10 mouse cellular contexts compared by ENCODE assay signal in genomic region chr9:119087309-119087708, GRCm38 (mm10). TPM values are rescaled to one million over a fixed set of nuclear protein-coding genes. Genes with fewer than 3 reads are reported as not detected.
DNase-seq lines count a peak whose midpoint lies in the region; ATAC-seq and TF ChIP-seq lines count a peak whose summit lies in the region.
"Had no signal": no experiment of that assay in that cellular context is flagged by ENCODE, and none has a peak within 500 bp of the region (broad histone marks: within the 10 kb centered on the region; RNA-seq: fewer than 3 reads in every experiment).

No protein-coding gene starts in this region.

- no peak for ATAC-seq in embryonic facial prominence, embryonic 12.5 days (ENCODE audit: insufficient number of reproducible peaks, insufficient read depth, low FRiP score, low TSS enrichment)
- no peak for ATAC-seq in hindbrain, embryonic 12.5 days (ENCODE audit: low FRiP score)

- DNase-seq in embryonic facial prominence, embryonic 10.5 days (ENCODE audit: low spot score): no peak
- DNase-seq in hindbrain, embryonic 10.5 days (ENCODE audit: low spot score): no peak
- no peak for DNase-seq in testis, postnatal 10 days (ENCODE audit: low spot score)
- no peak for DNase-seq in left cerebral cortex, adult 18-20 months (ENCODE audit: low spot score in 2 of 2)
- DNase-seq in gastrocnemius, postnatal 25 days: no peak
- DNase-seq: cerebellum, postnatal 14 days had no signal

- H3K27me3 ChIP-seq in embryonic facial prominence, embryonic 12.5 days: peaks cover 14% of the 10 kb centered on the region
- H3K27me3 ChIP-seq in embryonic facial prominence, embryonic 10.5 days (replicated peaks; ENCODE audit: low read depth, poor library complexity, severe bottlenecking): peaks cover 21% of the 10 kb centered on the region
- H3K27me3 ChIP-seq in hindbrain, embryonic 10.5 days (ENCODE audit: insufficient read depth, poor library complexity, severe bottlenecking): peaks cover 33% of the 10 kb centered on the region
- H3K27me3 ChIP-seq in hindbrain, embryonic 12.5 days: 0 out of 2 replicates have a peak, but pooled peaks cover 9% of the 10 kb centered on the region
- H3K27me3 ChIP-seq in testis, adult 2 months (ENCODE audit: control insufficient read depth, insufficient read depth, low read length): no peaks in the 10 kb centered on the region; the same call in 1 of the 2 replicates

- 85% methylated on average over 5 of the region's 5 CpGs for WGBS in embryonic facial prominence, embryonic 12.5 days
- WGBS in embryonic facial prominence, embryonic 10.5 days: 87% methylated on average over 5 of the region's 5 CpGs
- WGBS in hindbrain, embryonic 10.5 days: 89% methylated on average over 5 of the region's 5 CpGs
- 90% methylated on average over 5 of the region's 5 CpGs for WGBS in hindbrain, embryonic 12.5 days

- H3K4me1 ChIP-seq in embryonic facial prominence, embryonic 12.5 days: peaks cover 37% of the 10 kb centered on the region
- peaks cover 71% of the 10 kb centered on the region for H3K4me1 ChIP-seq in embryonic facial prominence, embryonic 10.5 days
- H3K4me1 ChIP-seq in hindbrain, embryonic 10.5 days (replicated peaks): peaks cover 80% of the 10 kb centered on the region
- peaks cover 54% of the 10 kb centered on the region for H3K4me1 ChIP-seq in hindbrain, embryonic 12.5 days
- peaks cover 12% of the 10 kb centered on the region for H3K4me1 ChIP-seq in testis, adult 2 months (ENCODE audit: control insufficient read depth, insufficient read depth, low read length)

- peak overlapping the region; percentile 59; the same call in 1 of the 2 replicates for H3K4me2 ChIP-seq in embryonic facial prominence, embryonic 12.5 days (replicated peaks)
- H3K4me2 ChIP-seq in hindbrain, embryonic 12.5 days (replicated peaks): no peak overlapping the region

- TF ChIP-seq CTCF in testis, adult 2 months (IDR thresholded peaks at IDR 0.05; ENCODE audit: control insufficient read depth, insufficient read depth, insufficient replicate concordance, low read depth, low read length): no peak

- no peaks in the 10 kb centered on the region for H3K9me3 ChIP-seq in embryonic facial prominence, embryonic 12.5 days
- no peaks in the 10 kb centered on the region for H3K9me3 ChIP-seq in embryonic facial prominence, embryonic 10.5 days
- no peaks in the 10 kb centered on the region for H3K9me3 ChIP-seq in hindbrain, embryonic 10.5 days
- H3K9me3 ChIP-seq in hindbrain, embryonic 12.5 days (replicated peaks): no peaks in the 10 kb centered on the region

- peak; percentile 49; the same call in 1 of the 2 replicates for TF ChIP-seq POLR2A in testis, adult 2 months (IDR thresholded peaks at IDR 0.05; ENCODE audit: control insufficient read depth, low read depth, low read length)

- H3K27ac ChIP-seq in embryonic facial prominence, embryonic 12.5 days: no peak overlapping the region
- H3K27ac ChIP-seq in embryonic facial prominence, embryonic 10.5 days (replicated peaks): no peak overlapping the region
- no peak overlapping the region for H3K27ac ChIP-seq in hindbrain, embryonic 10.5 days
- H3K27ac ChIP-seq in hindbrain, embryonic 12.5 days: no peak overlapping the region
- no peak overlapping the region for H3K27ac ChIP-seq in testis, adult 2 months (ENCODE audit: control insufficient read depth, insufficient read depth, low read depth, low read length)

- H3K36me3 ChIP-seq in embryonic facial prominence, embryonic 12.5 days: no peaks in the 10 kb centered on the region
- H3K36me3 ChIP-seq in embryonic facial prominence, embryonic 10.5 days (replicated peaks): peaks cover 10% of the 10 kb centered on the region
- peaks cover 12% of the 10 kb centered on the region; the same call in 1 of the 2 replicates for H3K36me3 ChIP-seq in hindbrain, embryonic 10.5 days
- 0 out of 2 replicates have a peak, but pooled peaks cover 3% of the 10 kb centered on the region for H3K36me3 ChIP-seq in hindbrain, embryonic 12.5 days
- H3K36me3 ChIP-seq in testis, adult 2 months (ENCODE audit: control insufficient read depth, insufficient read depth, low read length): no peaks in the 10 kb centered on the region

- H3K4me3 ChIP-seq in embryonic facial prominence, embryonic 12.5 days: no peak overlapping the region
- no peak overlapping the region; the same call in 1 of the 2 replicates for H3K4me3 ChIP-seq in embryonic facial prominence, embryonic 10.5 days
- H3K4me3 ChIP-seq in hindbrain, embryonic 10.5 days: peak overlapping the region; percentile 50; the same call in 1 of the 2 replicates
- no peak overlapping the region for H3K4me3 ChIP-seq in hindbrain, embryonic 12.5 days
- H3K4me3 ChIP-seq in testis, adult 2 months (ENCODE audit: control insufficient read depth, low read depth, low read length): peak overlapping the region; percentile 91

- H3K9ac ChIP-seq in embryonic facial prominence, embryonic 12.5 days: no peak overlapping the region
- H3K9ac ChIP-seq in hindbrain, embryonic 12.5 days: no peak overlapping the region

RNA-seq across cellular contexts. Expression of gene Plcd1, which starts 6.0 kb away (rescaled TPM):
- polyA plus RNA-seq in embryonic facial prominence, embryonic 12.5 days (2016; fragmentation: Nextera tagmentation; extraction: Ambion mirVana): 26.6 and 27.8 TPM in 2 replicates
- 20.7 and 21.2 TPM in 2 replicates for polyA plus RNA-seq in embryonic facial prominence, embryonic 10.5 days (2016; fragmentation: Nextera tagmentation; extraction: Ambion mirVana)
- polyA plus RNA-seq in hindbrain, embryonic 10.5 days (2016; fragmentation: Nextera tagmentation; extraction: Ambion mirVana): 30.8 and 31.8 TPM in 2 replicates
- polyA plus RNA-seq in hindbrain, embryonic 12.5 days (2016; fragmentation: Nextera tagmentation; extraction: Ambion mirVana): 33.7 and 35.6 TPM in 2 replicates
- polyA plus RNA-seq in testis, adult 2 months (2012; rRNA removed): 13.4 and 13.9 TPM in 2 replicates
- total RNA-seq in left cerebral cortex, adult 18-20 months (2021): 10 to 100 TPM; 13.0 to 13.6 TPM
- 1 to 10 TPM; 8.5 to 8.6 TPM for total RNA-seq in gastrocnemius, postnatal 25 days (2021)

RNA-seq across cellular contexts. Expression of gene Dlec1, which starts 15.0 kb away (rescaled TPM):
- polyA plus RNA-seq in embryonic facial prominence, embryonic 12.5 days (2016; fragmentation: Nextera tagmentation; extraction: Ambion mirVana): 1.5 and 1.7 TPM in 2 replicates
- 1.0 and 1.5 TPM in 2 replicates for polyA plus RNA-seq in embryonic facial prominence, embryonic 10.5 days (2016; fragmentation: Nextera tagmentation; extraction: Ambion mirVana)
- 1.6 and 1.8 TPM in 2 replicates for polyA plus RNA-seq in hindbrain, embryonic 10.5 days (2016; fragmentation: Nextera tagmentation; extraction: Ambion mirVana)
- polyA plus RNA-seq in hindbrain, embryonic 12.5 days (2016; fragmentation: Nextera tagmentation; extraction: Ambion mirVana): 1.4 and 1.9 TPM in 2 replicates
- 24.9 and 26.2 TPM in 2 replicates for polyA plus RNA-seq in testis, adult 2 months (2012; rRNA removed)
- total RNA-seq in left cerebral cortex, adult 18-20 months (2021): 1 to 10 TPM; 2.8 to 4.0 TPM
- under 1 TPM in 1 of 2 experiments, not detected in 1; 0.05 TPM for total RNA-seq in gastrocnemius, postnatal 25 days (2021)
- total RNA-seq: neutrophil, adult 5-6 weeks had no signal

RNA-seq across cellular contexts. Expression of gene Vill, which starts 34.7 kb away (rescaled TPM):
- polyA plus RNA-seq in embryonic facial prominence, embryonic 12.5 days (2016; fragmentation: Nextera tagmentation; extraction: Ambion mirVana): 27.3 and 28.1 TPM in 2 replicates
- 19.3 and 20.5 TPM in 2 replicates for polyA plus RNA-seq in embryonic facial prominence, embryonic 10.5 days (2016; fragmentation: Nextera tagmentation; extraction: Ambion mirVana)
- 15.8 and 16.1 TPM in 2 replicates for polyA plus RNA-seq in hindbrain, embryonic 10.5 days (2016; fragmentation: Nextera tagmentation; extraction: Ambion mirVana)
- 13.8 and 14.9 TPM in 2 replicates for polyA plus RNA-seq in hindbrain, embryonic 12.5 days (2016; fragmentation: Nextera tagmentation; extraction: Ambion mirVana)
- 8.7 and 11.4 TPM in 2 replicates for polyA plus RNA-seq in testis, adult 2 months (2012; rRNA removed)
- total RNA-seq in left cerebral cortex, adult 18-20 months (2021): 1 to 10 TPM; 6.7 to 9.0 TPM
- under 1 TPM; 0.23 to 0.27 TPM for total RNA-seq in gastrocnemius, postnatal 25 days (2021)

Comparison
In these comparisons a context has a peak if more than half of its experiments do, and no peak if none do; other contexts are left out.
1. H3K4me3 ChIP-seq: peak in hindbrain, embryonic 10.5 days (single experiment) and testis, adult 2 months (single experiment); none in embryonic facial prominence, embryonic 12.5 days (single experiment), embryonic facial prominence, embryonic 10.5 days (single experiment) and hindbrain, embryonic 12.5 days (single experiment).